Mouse (Mus musculus): ENCODE measurements around the gene Olfr735.

Gene Olfr735

DNA sequence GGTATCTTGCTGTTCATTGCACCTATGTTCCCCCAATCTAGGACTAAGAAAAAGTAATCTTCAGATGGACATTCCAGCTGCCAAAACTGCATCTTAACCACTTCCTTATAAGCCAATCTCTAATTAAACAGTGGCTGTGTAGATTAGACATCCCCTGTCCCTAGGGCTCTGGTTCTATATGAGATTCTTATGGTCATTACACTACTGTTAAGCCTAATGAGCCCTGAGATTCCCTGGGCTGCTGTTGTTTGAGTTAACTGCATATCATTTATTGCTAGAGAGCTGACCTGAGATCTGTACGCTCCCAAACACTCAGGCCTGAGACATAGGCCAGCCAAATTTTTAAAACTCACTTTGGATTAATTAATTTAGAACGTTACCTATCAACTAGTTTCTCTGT, at the start of gene Olfr735:
Gene Olfr735, minus strand, starts transcription at position 77 of the 400 bp plus-strand sequence.
- DNase-seq (ENCODE audit: low spot score) = no peak

DNA sequence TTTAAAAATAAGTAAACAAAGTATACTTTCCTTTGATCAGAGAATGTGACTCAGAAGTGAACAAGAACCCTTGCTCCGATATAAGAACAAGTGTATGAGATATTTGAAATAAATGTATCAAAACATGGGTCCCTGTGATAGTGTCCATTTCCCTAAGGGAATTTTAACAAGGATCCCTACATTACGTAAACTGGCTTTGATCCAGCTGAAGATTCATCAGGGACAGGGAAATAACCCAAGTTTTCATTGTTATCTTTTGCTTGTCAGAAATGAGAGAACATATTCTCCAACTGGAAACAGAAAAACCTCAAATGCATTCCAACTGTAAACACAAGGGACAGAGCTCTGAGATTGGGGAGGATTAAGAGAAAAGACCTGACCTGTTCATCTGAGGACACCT, 32.2 kb upstream of the Olfr735 start, which contains the start of gene Olfr736:
Gene Olfr736, plus strand, starts transcription at position 301 of the 400 bp plus-strand sequence.
- no peak for DNase-seq (ENCODE audit: low spot score)

DNA sequence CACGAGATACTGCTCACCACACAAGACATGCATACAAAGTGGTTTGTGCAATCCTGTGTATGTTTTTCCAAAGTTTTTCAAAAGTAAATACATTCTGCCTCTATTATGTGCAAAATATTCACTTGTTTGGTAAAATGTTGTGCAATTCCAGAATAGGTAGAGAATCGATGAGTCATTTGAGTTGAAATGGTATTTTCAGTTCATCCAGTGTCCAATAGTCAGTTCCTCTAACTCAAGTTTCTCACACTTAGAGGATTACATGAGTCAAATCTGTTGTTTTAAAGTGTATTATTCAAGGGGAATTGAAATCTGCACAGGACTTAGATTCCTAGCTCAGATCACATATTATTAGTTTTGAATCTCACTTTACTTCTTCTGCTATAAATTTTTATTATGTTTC, 14.9 kb upstream of the Olfr735 start:
- no peak for DNase-seq (ENCODE audit: low spot score)

DNA sequence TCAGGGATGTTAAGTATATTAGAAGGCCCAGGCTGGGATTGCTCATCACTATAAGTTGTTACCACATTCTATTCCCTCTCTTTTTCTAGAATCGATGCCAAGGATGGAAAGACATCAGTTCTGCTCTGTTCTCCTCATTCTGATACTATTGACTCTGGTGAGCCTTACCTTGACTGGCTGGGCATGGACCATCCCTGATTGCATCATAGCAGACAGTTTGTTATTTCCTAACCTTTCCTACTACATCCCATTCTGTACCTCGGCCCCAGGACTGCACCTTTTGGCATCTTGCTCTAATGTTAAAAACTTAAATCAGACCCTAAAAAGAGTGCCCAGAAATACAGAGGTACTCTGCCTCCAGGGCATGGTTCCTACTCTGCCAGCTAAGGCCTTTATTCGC, 11.8 kb upstream of the Olfr735 start:
- DNase-seq (ENCODE audit: low spot score) = no peak

DNA sequence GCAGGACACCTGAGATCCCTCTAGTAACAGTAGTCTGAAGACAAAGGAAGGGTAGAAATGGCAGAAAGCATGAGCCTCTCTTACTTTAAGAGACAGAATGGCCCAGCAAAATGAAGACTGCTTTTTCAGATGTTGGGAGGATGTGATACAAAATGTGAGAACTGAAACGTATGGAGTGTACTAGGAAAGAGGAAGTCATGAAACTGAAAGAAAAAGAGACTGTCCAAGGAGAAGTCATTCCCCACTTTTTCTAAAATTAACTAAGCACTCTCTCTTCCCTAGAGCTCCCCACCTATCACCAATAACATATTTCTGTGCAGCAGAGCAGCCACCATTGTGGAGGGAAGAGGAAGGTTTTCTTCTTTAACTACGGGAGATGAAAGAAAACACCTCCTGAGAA, 8.9 kb upstream of the Olfr735 start, which contains the start of gene Tlr11:
Gene Tlr11, plus strand, starts transcription at position 322 of the 400 bp plus-strand sequence.
- DNase-seq (ENCODE audit: low spot score) = no peak

DNA sequence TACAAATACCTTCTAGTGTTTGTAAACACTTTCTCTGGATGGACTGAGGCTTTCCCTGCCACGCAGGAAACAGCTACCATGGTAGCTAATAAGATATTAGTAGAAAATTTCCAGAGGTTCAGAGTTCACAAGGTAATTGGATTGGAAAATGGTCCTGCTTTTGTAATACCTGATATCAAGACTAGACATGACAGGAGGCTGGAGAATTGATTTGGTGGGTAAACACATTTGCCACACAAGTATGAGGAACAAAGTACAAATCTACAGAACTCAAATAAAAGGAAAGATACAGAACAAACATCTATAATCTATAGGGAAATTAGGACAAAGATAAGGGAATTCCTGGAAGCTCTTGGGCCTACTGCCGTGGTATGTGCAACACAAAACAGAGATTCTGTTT, 8.1 kb upstream of the Olfr735 start:
- no peak for DNase-seq (ENCODE audit: low spot score)

DNA sequence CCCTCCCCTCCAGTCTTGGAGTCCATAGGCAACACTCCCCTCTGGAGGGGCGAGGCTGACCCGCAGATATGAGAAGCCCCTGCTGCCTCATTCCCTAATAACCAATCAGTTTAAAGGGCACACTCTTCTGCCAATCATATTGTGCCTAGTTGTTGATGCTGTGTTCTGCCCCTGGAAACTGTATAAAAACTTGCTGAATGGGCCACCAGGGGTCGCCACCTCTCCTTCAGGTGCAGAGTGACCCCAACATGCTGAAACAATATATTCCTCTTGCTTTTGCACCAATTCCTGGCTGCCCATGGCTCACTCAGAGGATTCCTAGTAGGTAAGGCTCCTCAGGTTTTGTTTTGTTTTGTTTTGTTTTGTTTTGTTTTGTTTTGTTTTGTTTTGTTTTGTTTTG, 3.8 kb upstream of the Olfr735 start:
- no peak for DNase-seq (ENCODE audit: low spot score)

DNA sequence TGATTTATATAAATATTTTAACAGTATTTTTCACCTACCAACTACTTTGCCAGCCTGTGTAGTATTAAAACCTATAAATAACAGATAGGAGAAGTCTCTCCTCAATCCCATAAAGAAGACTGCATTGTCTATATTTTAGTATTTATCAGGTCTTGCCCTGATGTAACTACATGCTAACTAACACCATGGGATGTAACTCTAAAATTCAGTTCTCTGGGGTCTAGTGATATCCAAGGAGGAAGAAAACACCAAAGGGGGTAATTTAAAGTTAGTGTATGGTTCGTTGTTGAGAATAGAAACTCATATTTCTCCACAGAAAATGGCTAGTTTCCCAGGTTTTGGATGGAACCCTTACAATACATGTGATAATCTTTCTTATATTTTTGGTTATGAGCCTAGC, 22.0 kb downstream of the Olfr735 start, which contains the start of gene Olfr734:
Gene Olfr734, minus strand, starts transcription at position 101 of the 400 bp plus-strand sequence.
- no peak for DNase-seq (ENCODE audit: low spot score)

DNA sequence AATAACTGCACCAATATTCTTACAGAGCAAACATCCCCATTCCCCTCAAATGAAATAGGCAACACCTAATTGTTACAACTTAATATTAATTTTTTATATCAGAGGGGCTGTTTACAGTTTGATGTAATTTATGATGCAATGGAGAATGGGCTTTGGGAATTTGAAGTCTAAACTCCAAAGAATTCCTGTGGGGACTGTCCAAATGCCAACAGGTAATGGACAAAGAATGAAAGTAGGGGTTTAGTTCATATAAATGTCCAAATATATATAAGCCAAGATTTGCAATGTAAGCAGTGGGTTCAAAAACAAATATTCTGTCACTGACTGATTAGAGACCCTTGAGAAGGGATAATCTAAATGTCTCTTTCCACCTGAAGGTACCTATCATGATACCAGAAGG, 47.2 kb downstream of the Olfr735 start, which contains the start of gene Olfr733:
Gene Olfr733, minus strand, starts transcription at position 101 of the 400 bp plus-strand sequence.
- no peak for DNase-seq (ENCODE audit: low spot score)

Data from adipocyte (in vitro differentiated cells).